Mouse (Mus musculus) heart, embryonic 16.5 days (tissue): ENCODE measurements around the gene Tcf7. TPM values are rescaled to one million over a fixed set of nuclear protein-coding genes. Genes with fewer than 3 reads are reported as not detected.

ENCODE experiments used
- ATAC-seq: fragments of 200-750 bp; cut with Nextera tagmentation; replicated peaks from 2 replicates; pipeline ENCODE4 v1.8.0; 2017; ENCODE audit warnings: moderate number of reproducible peaks; ENCODE audit not compliant: insufficient read depth, low FRiP score; ENCODE audit errors: extremely low read depth
- H3K27ac ChIP-seq: fragments of 300-500 bp; sonication (generic); 2 replicates; pipeline ENCODE4 v1.5.1; 2014; ENCODE audit warnings: mild to moderate bottlenecking, low read length, control low read depth, moderate library complexity
- H3K27me3 ChIP-seq: fragments of 300-500 bp; sonication (generic); 2 replicates; pipeline ENCODE4 v1.6.1; 2014; ENCODE audit warnings: low read length, mixed read lengths; ENCODE audit not compliant: control insufficient read depth, insufficient read depth
- H3K36me3 ChIP-seq: fragments of 300-500 bp; sonication (generic); 2 replicates; pipeline ENCODE4 v1.6.1; 2014; ENCODE audit not compliant: control insufficient read depth, insufficient read depth
- H3K4me1 ChIP-seq: fragments of 300-500 bp; sonication (generic); 2 replicates; pipeline ENCODE4 v1.6.1; 2014; ENCODE audit warnings: low read length, mixed read lengths; ENCODE audit not compliant: control insufficient read depth, insufficient read depth
- H3K4me2 ChIP-seq: fragments of 300-500 bp; sonication (generic); 2 replicates; pipeline ENCODE4 v1.6.1; 2014; ENCODE audit warnings: low read depth, mild to moderate bottlenecking, control low read depth, low read length
- H3K4me3 ChIP-seq: fragments of 300-500 bp; sonication (generic); 2 replicates; pipeline ENCODE4 v1.5.1; 2014; ENCODE audit warnings: mild to moderate bottlenecking, control low read depth, low read length
- H3K9ac ChIP-seq: fragments of 300-500 bp; sonication (generic); 2 replicates; pipeline ENCODE4 v1.6.1; 2014; ENCODE audit warnings: low read length, control low read depth
- H3K9me3 ChIP-seq: fragments of 300-500 bp; sonication (generic); replicated peaks from 2 replicates; pipeline ENCODE4 v1.6.1; 2016; ENCODE audit warnings: low read length; ENCODE audit not compliant: control insufficient read depth
- WGBS: fragments of 180-500 bp; shearing (Covaris S2); extraction: QIAGEN DNeasy Blood & Tissue Kit; methylation state at CpG from one replicate; pipeline ENCODE4 v1.1.7; 2014; 5-methylcytosine and 5-hydroxymethylcytosine counted together
- polyA plus RNA-seq: library from polyadenylated mRNA; unstranded; fragments of >200 nt; fragmentation: Nextera tagmentation; extraction: Ambion mirVana; gene quantifications from 2 replicates; pipeline ENCODE4 v1.2.1, GENCODE M21; 2015

The Tcf7 gene
- polyA plus RNA-seq, 1 experiment from 2014 or later, result 65.0 TPM

- Histone ChIP-seq H3K9ac (no peak overlapping the region), H3K4me1 (no peaks in the 10 kb centered on the region), H3K4me2 (no peak overlapping the region), H3K36me3 (no peaks in the 10 kb centered on the region), H3K27me3 (no peaks in the 10 kb centered on the region), H3K9me3 (no peaks in the 10 kb centered on the region), H3K27ac (no peak overlapping the region), H3K4me3 (no peak overlapping the region)
- no peak for ATAC-seq
- WGBS, result 56% methylated on average over 5 of the region's 5 CpGs
These were observed 31.0 kb downstream of the Tcf7 start for GRCm38 (mm10) chr11:52251770-52252169.

DNA sequence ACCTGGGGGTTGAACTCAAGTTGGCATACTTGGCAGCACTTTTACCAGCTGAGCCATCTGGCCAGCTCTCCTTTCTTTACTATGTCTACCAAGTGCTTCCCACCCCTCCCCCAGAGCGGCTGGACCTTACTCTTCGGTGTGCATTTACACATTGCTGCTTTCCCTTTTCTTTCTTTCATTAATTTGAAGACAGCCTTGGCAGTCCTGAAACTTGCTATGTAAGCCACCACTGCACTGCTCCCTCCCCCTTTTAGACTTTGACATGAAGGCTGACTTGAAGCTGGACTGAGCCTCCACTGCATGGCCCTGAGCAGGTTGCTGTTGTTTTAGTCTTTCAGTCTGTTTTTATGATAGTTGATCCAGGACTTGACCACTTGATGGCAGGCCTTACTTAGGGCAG, 33.4 kb downstream of the Tcf7 start:
- Histone ChIP-seq H3K9ac (no peak overlapping the region), H3K9me3 (no peaks in the 10 kb centered on the region), H3K4me1 (no peaks in the 10 kb centered on the region), H3K27ac (no peak overlapping the region), H3K4me3 (no peak overlapping the region), H3K36me3 (peaks cover 10% of the 10 kb centered on the region; the same call in 1 of the 2 replicates), H3K27me3 (no peaks in the 10 kb centered on the region), H3K4me2 (no peak overlapping the region)
- no peak for ATAC-seq
- WGBS, result 88% methylated on average over 2 of the region's 2 CpGs

DNA sequence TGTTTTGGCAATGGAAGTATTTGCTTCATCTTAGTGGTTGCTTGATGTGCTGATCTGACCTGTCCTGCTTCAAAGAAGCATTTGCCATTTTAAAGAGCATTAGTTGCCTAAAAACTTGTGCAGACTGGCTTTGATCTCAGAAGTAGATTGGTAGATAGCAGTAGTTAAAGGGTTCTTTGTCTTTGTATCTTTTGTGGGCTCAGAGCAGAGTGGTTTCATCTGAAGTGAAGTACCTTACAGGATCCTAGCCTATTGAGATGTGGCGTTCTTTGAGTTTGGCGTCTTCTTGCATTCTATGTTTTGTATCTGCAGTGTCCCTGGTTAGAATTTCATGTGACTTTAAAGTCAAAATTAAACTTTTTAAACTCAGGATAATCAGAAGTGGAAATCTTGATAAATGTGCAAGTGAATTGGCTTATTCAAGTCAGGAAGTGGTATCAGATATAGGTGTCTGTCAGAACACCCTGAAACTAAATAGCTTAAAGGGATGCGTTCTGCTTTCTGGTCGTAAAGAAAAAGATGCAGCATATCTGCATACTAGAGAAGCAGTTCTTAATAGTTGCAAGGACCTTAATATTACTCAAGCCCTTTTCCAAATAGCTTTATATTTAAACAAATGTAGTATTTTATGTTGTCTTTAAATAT, 41.8 kb downstream of the Tcf7 start:
- 86% methylated on average over 4 of the region's 4 CpGs for WGBS
- no peaks in the 10 kb centered on the region for H3K4me1 ChIP-seq
- no peak overlapping the region for H3K9ac ChIP-seq
- H3K36me3 ChIP-seq, result peaks cover 27% of the 10 kb centered on the region
- no peak overlapping the region for H3K4me2 ChIP-seq
- no peak overlapping the region for H3K4me3 ChIP-seq
- no peaks in the 10 kb centered on the region for H3K9me3 ChIP-seq
- no peak for ATAC-seq
- H3K27me3 ChIP-seq, result no peaks in the 10 kb centered on the region
- no peak overlapping the region for H3K27ac ChIP-seq

GRCm38 (mm10) chr11:52234509-52234908, 48.3 kb downstream of the Tcf7 start:
- Histone ChIP-seq H3K27ac (no peak overlapping the region), H3K27me3 (no peaks in the 10 kb centered on the region), H3K4me2 (peak overlapping the region; percentile 21), H3K36me3 (peaks cover 15% of the 10 kb centered on the region; the same call in 1 of the 2 replicates), H3K9ac (no peak overlapping the region), H3K4me1 (peaks cover 22% of the 10 kb centered on the region), H3K4me3 (no peak overlapping the region), H3K9me3 (no peaks in the 10 kb centered on the region)
- no peak for ATAC-seq

- no peak for ATAC-seq
- no peaks in the 10 kb centered on the region for H3K9me3 ChIP-seq
- H3K36me3 ChIP-seq, result peaks cover 11% of the 10 kb centered on the region; the same call in 1 of the 2 replicates
- peaks cover 22% of the 10 kb centered on the region for H3K4me1 ChIP-seq
- no peak overlapping the region for H3K9ac ChIP-seq
- H3K27me3 ChIP-seq, result no peaks in the 10 kb centered on the region
- no peak overlapping the region for H3K4me3 ChIP-seq
- no peak overlapping the region for H3K27ac ChIP-seq
- WGBS, result 69% methylated on average over 1 of the region's 1 CpGs
- peak overlapping the region; percentile 90 for H3K4me2 ChIP-seq
These were observed 48.9 kb downstream of the Tcf7 start for GRCm38 (mm10) chr11:52233906-52234305.

GRCm38 (mm10) chr11:52233043-52233653, 49.7 kb downstream of the Tcf7 start:
- H3K4me2 ChIP-seq, result peak overlapping the region; percentile 90
- WGBS, result 18% methylated on average over 3 of the region's 3 CpGs
- peak overlapping the region; percentile 93 for H3K9ac ChIP-seq

GRCm38 (mm10) chr11:52231606-52232541, 50.9 kb downstream of the Tcf7 start, which contains the start of gene Skp1a:
Gene Skp1a, plus strand, starts transcription at chr11:52231995.
- WGBS, result under 1% methylated on average over 87 of the region's 87 CpGs
- peak within 1 kb of the TSS; percentile 85 for H3K4me3 ChIP-seq
- H3K4me1 ChIP-seq, result peaks cover 22% of the 10 kb centered on the region
- H3K36me3 ChIP-seq, result peaks cover 3% of the 10 kb centered on the region; the same call in 1 of the 2 replicates
- H3K9ac ChIP-seq, result peak within 1 kb of the TSS; percentile 93
- ATAC-seq, result peak; percentile 85
- no peaks in the 10 kb centered on the region for H3K9me3 ChIP-seq
- peak within 1 kb of the TSS; percentile 98 for H3K27ac ChIP-seq
- no peaks in the 10 kb centered on the region for H3K27me3 ChIP-seq
- H3K4me2 ChIP-seq, result peak within 1 kb of the TSS; percentile 90

More at GRCm38 (mm10) chr11:52233043-52233653, 49.7 kb downstream of the Tcf7 start:
- ATAC-seq, result no peak
- H3K27me3 ChIP-seq, result no peaks in the 10 kb centered on the region
- H3K4me1 ChIP-seq, result peaks cover 22% of the 10 kb centered on the region
- no peak overlapping the region for H3K27ac ChIP-seq
- H3K4me3 ChIP-seq, result peak overlapping the region; percentile 85
- H3K36me3 ChIP-seq, result peaks cover 8% of the 10 kb centered on the region; the same call in 1 of the 2 replicates
- no peaks in the 10 kb centered on the region for H3K9me3 ChIP-seq

DNA sequence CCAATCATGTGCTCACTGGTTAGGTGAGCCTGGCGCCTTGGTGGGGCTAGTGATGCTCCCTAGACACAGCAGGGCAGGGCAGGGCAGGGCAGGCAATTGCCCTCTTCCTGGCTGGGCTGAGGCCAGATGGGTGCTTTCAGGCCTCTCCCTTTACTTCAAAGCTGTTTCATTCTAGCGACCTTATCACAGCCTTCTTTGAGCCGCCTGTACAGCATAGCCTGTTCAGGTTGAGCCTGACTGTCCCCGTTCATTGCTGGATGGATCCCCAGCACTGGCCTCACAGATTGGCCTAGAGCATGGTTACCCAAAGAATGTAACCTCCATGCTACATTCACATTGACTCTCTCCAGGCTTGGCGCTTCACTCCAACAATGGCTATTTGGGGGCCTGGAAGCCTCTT, 52.1 kb downstream of the Tcf7 start:
- no peaks in the 10 kb centered on the region for H3K27me3 ChIP-seq
- H3K4me1 ChIP-seq, result peaks cover 22% of the 10 kb centered on the region
- H3K9me3 ChIP-seq, result no peaks in the 10 kb centered on the region
- no peak overlapping the region; the same call in 1 of the 2 replicates for H3K4me3 ChIP-seq
- ATAC-seq, result no peak
- H3K27ac ChIP-seq, result no peak overlapping the region
- no peak overlapping the region for H3K9ac ChIP-seq
- H3K4me2 ChIP-seq, result peak overlapping the region; percentile 90
- 63% methylated on average over 5 of the region's 5 CpGs for WGBS
- H3K36me3 ChIP-seq, result no peaks in the 10 kb centered on the region
